Mouse (Mus musculus) layer of hippocampus, adult 18-20 months (tissue): ENCODE measurements around the gene Cubn. TPM values are rescaled to one million over a fixed set of nuclear protein-coding genes. Genes with fewer than 3 reads are reported as not detected.

Experiments used
- DNase-seq, 2 experiments: peaks; one replicate each; pipeline ENCODE4 v3.0.0; 2022; ENCODE audit warnings: low spot score in 2 of 2
- total RNA-seq, 2 experiments: library from RNA; stranded (reverse); gene quantifications; 2 replicates each; pipeline ENCODE4 v1.2.3; 2021

Gene Cubn
- total RNA-seq, 2 experiments from 2014 or later: 0.10 to 0.15 TPM

DNA sequence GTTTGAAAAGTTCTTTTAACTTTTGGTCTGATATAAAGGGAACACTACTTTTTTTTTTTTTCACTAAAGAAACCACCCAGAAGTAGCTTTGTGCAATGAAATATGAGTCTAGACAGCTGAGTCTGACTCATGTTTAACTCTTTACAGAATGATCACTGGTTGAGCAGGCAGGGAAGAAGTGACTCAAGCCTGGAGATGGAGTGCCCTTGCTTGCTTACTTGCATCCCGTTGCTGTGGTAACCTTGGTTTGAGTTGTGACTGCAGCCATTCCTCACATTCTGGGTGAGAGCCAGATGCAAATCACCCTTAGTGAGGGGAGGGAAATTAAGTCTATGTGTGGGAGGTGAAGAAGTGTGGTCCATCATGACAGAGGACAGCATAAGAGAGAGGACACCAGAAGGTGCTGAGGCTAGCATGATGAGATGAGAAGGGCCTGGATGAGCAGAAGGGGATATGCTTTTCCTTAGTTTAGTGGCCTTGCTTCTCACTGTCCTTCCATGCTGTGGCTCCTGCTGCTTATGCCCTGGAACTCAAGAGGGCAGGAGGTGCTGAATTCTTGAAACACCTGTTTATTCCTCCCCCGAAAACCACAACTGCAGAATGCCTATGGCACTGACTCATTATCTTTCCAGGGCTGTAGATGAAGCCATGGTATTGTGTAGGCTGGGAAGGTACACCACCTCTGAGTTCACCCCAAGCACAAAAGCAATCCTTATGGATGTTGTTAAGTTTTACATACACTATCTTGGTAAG is 81.7 kb downstream of the Cubn start:
- no peak for DNase-seq

- DNase-seq: no peak
Observed at GRCm38 (mm10) chr2:13408333-13408732, 83.3 kb downstream of the Cubn start.

DNA sequence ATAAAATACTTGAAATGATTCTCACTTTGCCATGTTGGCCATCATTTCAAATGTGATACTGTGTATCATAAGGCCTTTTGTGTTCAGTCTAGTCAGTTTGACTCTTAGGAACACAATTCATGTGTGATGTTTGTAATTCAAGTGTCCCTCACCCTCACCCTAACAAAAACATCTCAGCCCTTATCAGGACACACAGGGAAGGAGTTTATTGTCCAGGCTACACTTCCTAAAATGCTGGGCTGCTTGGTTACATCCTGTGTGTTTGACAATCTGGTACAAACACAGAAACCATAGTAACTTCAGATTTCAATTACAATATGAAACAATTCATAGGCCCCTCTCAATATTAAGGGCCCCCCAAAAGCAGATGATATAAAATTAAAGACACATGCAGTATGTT is 83.9 kb downstream of the Cubn start:
- DNase-seq: no peak

- no peak for DNase-seq
Observed at GRCm38 (mm10) chr2:13407272-13407671, 84.3 kb downstream of the Cubn start.

DNA sequence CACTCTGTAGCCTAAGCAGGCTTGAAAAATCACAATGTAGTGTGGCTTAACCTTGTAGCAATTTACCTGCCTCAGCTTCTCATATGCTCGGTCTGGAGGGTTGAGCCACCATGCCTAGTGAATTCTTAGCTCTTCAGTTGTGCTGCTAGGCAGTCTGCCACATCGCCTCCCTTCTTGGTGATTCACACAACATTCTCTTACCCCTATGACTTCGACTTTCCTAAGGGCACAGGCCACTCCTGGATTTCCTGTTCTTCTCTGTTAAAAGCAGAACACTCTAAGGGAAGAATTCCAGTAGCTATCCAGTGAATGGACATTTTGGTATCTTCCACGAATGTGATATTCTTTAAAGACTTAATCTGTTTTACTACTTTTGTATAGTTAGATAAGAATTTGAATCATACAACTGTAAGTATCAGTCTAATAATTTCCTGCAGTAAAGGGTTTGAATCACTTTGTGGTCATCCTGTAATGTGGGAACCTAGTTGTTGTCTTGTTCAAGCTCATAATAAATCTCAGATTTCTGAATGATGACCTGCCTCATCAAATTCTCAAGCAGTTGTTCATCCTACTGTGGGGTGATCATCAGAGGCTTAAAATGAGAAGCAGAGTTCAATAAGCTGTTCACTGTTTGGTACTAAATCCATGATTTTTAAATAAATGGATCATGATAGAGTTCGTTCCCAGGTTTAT is 86.5 kb downstream of the Cubn start:
- no peak for DNase-seq

DNA sequence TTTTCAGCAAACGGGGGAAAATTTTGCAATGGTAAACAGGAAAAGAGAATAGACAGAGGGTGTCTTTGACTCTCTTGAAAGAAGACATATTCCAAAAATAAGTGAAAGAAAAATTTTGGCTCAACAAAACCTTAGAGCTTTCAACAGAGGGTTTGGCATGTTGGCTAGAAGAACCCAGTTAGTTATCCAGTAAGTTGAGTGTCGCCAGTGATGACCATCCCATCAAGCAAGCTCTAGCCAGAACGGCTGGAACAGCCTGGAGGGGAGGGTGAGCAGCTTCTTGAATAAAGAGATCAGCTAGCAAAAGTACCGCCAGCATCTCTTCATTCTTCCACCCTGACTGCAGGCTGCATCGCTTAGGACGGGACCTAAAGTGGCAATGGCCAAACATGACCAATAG is 90.8 kb downstream of the Cubn start:
- no peak for DNase-seq

- no peak for DNase-seq
Observed at GRCm38 (mm10) chr2:13399480-13400072, 92.0 kb downstream of the Cubn start.

GRCm38 (mm10) chr2:13398955-13399354 is 92.7 kb downstream of the Cubn start:
- DNase-seq: no peak

DNA sequence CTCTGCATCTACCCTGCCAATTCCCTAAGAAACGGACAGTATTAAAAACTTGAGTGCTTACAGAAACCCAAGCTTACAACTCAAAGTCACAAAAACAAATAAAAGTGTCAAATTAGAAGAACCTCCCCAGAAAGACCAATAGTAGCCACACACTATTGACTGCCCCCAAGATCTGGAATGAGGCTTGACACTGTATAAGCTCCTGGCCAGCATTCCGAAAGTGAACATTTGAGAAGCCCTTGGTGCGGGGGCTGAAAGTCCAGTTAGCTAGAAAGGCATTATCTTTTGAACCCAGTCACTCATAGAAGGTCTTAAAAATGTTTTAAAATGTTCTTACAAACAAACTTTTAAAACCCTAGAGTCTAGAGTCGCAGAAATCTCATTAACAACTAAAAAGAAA is 93.1 kb downstream of the Cubn start:
- DNase-seq: no peak

GRCm38 (mm10) chr2:13396124-13396540 is 95.5 kb downstream of the Cubn start:
- DNase-seq: no peak

DNA sequence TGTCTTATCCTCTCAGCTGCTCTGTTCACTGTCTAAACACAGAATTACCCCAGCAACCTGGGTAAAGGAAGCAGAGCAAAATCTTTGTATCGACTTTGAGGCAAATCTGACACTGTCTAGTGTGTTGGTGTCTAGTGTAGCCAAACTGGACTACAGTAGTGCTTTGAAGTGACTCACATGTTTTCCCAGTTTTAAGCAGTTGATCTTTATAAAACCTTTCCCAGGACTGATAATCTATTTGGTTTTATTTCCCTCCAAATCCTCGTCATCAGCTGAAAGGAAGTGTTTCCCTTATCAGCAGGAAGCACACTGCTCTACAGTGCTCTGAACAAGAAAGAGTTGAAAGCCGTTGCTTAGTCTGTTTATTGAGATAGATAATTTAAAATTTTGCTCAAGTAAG is 100.6 kb downstream of the Cubn start:
- no peak for DNase-seq

GRCm38 (mm10) chr2:13386631-13387030 is 105.0 kb downstream of the Cubn start:
- no peak for DNase-seq

DNA sequence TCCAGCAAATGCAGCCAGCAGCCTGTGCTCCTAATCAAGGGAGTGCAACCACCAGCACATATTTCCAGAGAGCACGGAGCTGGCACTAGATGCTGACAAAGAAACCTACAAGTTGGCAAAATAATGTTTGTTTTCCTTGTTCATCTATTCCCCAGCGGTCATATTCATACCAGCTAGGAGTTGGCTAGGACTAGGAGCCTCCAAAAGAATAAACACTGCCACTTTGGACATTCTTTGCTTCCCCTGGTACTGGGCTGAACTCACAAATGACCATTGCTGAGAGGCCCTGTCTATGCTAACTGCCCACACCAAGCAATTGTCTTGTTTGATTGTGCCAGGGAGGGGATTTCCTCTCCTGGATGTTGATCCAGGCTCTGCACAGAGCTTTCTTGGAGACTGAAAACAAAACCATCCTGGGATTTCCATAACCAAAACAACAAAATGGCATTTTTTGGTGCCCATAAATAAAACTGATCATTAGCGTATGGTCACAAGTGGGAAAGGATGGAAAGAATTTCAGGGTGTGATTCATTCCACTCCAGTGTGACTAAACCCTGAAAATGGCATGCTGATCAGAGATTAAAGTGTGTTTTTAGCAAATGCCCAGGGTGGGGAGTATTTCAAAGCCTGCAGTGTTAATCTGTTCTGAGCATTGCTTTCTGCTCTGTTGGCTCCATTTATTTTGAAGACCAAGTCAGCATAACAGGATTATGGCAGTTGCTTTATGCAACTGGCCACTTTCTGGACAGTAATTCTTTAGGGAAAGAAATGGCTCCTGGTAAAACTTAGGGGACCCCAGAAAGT is 105.9 kb downstream of the Cubn start:
- DNase-seq: no peak

DNA sequence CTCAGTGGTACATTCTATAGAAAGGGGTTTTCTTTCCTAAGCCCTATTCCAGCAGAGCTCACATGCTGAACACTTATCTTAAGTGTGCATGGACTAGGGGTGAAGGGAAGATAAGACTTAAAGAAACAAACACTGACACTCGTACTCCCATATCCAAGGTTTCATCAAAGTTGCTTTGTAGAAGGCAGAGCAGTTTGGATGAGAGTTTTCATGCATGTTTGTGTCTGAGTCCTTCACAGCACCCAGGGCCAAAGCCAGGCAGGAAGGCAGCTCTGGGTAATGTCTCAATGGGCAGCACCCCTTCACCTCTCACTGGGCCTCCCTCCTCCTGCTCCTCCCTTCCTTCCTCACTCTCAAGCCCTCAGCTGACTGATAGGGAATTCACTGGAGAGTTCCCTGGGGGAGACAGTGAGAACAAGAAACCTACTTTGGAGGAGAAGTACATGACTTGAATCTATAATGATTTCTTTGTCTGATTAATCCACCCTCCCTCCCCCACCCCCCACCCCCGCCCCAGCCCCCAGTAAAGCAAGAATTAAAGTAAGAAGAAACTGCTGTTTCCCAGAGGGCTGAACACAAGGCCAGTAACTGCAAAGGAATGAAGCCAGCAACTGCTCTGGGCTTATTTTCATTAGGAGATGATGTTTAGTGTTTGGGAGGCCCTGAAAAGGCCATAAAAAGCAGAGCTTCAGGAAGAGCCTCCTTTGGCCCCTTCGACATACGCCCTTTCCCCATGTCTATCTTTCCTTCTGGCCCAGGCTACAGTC is 106.7 kb downstream of the Cubn start:
- DNase-seq: no peak

DNA sequence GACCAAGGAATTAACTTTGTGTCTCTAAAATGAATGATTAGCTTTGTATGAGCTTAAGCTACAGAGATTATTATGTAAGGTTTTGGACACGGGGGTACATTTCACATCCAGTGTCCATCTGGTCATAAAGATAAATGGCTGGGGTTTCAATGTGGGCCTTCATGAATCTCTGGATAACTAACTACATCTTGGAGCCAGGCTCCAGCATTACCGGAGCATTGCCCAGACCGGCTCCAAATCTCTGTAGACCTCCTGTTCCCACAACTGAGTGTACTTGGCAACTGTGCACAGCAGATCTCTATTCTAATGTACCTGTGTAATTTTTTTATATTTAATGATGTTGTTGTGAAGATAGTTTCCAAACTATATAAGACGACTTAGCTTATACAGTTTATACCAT is 115.4 kb downstream of the Cubn start:
- DNase-seq: no peak

DNA sequence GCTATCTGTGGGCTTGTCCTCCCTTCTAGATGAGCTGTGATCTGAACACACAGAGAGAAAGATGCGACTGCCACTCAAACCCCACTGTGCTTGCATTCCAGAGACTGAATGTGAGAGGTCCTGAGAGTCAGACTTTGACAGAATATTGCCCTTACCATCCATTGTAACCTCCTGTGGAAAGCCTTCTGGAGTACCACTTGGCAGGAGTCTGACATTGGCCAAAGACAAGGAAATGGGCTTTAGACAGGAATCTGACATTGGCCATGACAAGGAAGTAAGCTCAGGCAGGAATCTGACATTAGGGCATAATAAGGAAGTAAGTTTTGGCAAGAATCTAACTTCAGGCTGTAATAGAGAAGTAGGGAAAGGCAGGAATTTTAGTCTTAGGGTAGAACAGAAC is 118.3 kb downstream of the Cubn start:
- no peak for DNase-seq

- no peak for DNase-seq
Observed at GRCm38 (mm10) chr2:13372825-13373224, 118.8 kb downstream of the Cubn start.

GRCm38 (mm10) chr2:13372256-13372824 is 119.3 kb downstream of the Cubn start:
- no peak for DNase-seq

DNA sequence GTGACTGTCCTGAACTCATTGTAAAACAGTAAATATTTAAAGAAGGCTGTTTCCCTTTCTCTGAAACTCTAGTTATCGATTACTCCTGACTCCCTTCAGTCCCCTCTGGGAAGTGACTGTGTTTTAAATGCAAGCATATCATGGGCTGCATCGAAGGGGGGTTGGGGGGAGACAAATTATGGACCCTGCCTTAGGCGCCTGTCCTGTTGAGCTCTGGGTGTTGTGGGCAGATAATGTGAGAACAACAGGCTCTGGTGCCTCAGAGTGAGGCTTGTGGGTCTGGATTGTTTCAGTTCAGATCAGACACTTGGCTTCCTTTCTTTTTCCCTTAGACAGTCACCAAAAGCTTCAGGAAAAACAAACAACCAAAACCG is 119.8 kb downstream of the Cubn start:
- no peak for DNase-seq

GRCm38 (mm10) chr2:13371072-13371796 is 120.4 kb downstream of the Cubn start:
- no peak for DNase-seq
